Mouse (Mus musculus) myocyte (in vitro differentiated cells): ENCODE measurements around the gene Psmb6.

ENCODE experiments used
- E2F4 ChIP-seq: IDR thresholded peaks from one replicate; pipeline ENCODE4 v1.6.1; 2011; ENCODE audit warnings: mild to moderate bottlenecking, control low read depth, moderate library complexity; ENCODE audit not compliant: insufficient read depth
- MAX ChIP-seq: IDR thresholded peaks from one replicate; pipeline ENCODE4 v1.6.1; 2011; ENCODE audit warnings: low read depth, mild to moderate bottlenecking, control low read depth
- MYOD1 ChIP-seq, 3 experiments: IDR thresholded peaks; one replicate each; pipeline ENCODE4 v1.6.1; 2011; ENCODE audit warnings: control low read depth in 2 of 3, low read depth in 2 of 3, mild to moderate bottlenecking in 2 of 3, moderate library complexity in 1 of 3; ENCODE audit not compliant: insufficient read length in 2 of 3, control insufficient read depth in 1 of 3
- MYOG ChIP-seq, 3 experiments: IDR thresholded peaks; one replicate each; pipeline ENCODE4 v1.6.1; 2011; ENCODE audit warnings: control low read depth in 2 of 3, low read depth in 2 of 3, mild to moderate bottlenecking in 2 of 3; ENCODE audit not compliant: insufficient read length in 2 of 3, control insufficient read depth in 1 of 3, insufficient read depth in 1 of 3
- POLR2A ChIP-seq: IDR thresholded peaks from one replicate; pipeline ENCODE4 v1.6.1; 2011; ENCODE audit warnings: low read depth, mild to moderate bottlenecking, control low read depth, moderate library complexity; ENCODE audit not compliant: insufficient read length
- POLR2AphosphoS2 ChIP-seq: IDR thresholded peaks from one replicate; pipeline ENCODE4 v1.6.1; 2011; ENCODE audit warnings: low read depth, control low read depth; ENCODE audit not compliant: insufficient read length
- TCF12 ChIP-seq: IDR thresholded peaks from one replicate; pipeline ENCODE4 v1.6.1; 2011; ENCODE audit warnings: mild to moderate bottlenecking, control low read depth; ENCODE audit not compliant: poor library complexity, insufficient read depth, severe bottlenecking
- TCF3 ChIP-seq: IDR thresholded peaks from one replicate; pipeline ENCODE4 v1.6.1; 2011; ENCODE audit warnings: low read depth, control low read depth; ENCODE audit not compliant: insufficient read length
- USF1 ChIP-seq: IDR thresholded peaks from one replicate; pipeline ENCODE4 v1.6.1; 2011; ENCODE audit warnings: low read depth, mild to moderate bottlenecking, control low read depth, moderate library complexity

DNA sequence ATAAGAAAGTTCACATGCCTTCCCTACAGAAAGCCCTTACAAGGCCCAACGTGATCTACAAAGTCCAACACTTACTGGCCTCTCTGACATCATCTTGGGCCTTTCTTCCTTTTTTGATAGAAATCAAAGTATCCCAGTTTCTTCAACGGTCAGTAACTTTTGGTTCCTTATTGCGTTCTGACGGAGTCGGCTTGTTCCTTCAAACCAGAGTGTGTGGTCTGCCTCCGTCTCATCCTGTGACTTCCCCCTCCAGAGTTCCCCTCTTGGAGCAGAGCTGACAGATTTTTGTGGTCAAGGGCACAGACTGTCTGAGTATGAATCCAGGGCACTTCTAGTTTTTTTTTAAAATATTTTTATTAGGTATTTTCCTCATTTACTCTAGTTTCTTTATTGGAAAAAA is 35.5 kb upstream of the Psmb6 start:
- no peak for TF ChIP-seq POLR2A
- TF ChIP-seq MAX: no peak
- no peak for TF ChIP-seq E2F4
- no peak for TF ChIP-seq MYOG (IDR thresholded peaks at IDR 0.05; ENCODE audit: control insufficient read depth in 1 of 3, insufficient read depth in 1 of 3, insufficient read length in 2 of 3, low read depth in 2 of 3)
- no peak for TF ChIP-seq MYOD1 (IDR thresholded peaks at IDR 0.05; ENCODE audit: control insufficient read depth in 1 of 3, insufficient read length in 2 of 3, low read depth in 2 of 3)
- TF ChIP-seq USF1: no peak
- TF ChIP-seq TCF3: no peak
- TF ChIP-seq TCF12: no peak
- no peak for TF ChIP-seq POLR2AphosphoS2
